Mouse (Mus musculus): ENCODE results near the gene Usp35.

DNA sequence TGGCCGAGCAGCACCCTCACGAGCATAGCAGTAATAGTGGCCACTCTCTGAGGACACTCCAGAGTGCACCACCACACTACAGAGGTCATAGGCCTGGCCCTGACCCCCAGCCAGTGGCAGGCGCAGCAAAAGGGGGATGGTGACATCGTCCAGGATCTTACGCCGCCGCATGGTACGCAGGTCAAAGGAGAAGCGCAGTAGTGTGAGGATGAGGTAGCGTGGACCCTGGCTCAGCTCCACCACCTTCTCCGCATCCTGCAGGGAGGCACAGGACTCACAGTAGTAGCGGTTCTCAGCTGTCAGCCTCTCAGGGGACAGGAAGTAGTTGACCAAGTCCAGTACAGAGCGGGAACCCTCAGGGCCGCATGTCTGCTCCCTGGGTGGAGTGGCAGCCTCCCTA lies 20.2 kb downstream of the Usp35 start:
- TF ChIP-seq CTCF (IDR thresholded peaks at IDR 0.05; ENCODE audit: low read depth, low read length) (no peak), POLR2A (IDR thresholded peaks at IDR 0.05; ENCODE audit: extremely low read depth, insufficient read depth, low read length) (no peak)

All from liver, adult 2 months (tissue).